Comparison of ENCODE assay signal across 8 mouse cellular contexts in the genomic region with DNA sequence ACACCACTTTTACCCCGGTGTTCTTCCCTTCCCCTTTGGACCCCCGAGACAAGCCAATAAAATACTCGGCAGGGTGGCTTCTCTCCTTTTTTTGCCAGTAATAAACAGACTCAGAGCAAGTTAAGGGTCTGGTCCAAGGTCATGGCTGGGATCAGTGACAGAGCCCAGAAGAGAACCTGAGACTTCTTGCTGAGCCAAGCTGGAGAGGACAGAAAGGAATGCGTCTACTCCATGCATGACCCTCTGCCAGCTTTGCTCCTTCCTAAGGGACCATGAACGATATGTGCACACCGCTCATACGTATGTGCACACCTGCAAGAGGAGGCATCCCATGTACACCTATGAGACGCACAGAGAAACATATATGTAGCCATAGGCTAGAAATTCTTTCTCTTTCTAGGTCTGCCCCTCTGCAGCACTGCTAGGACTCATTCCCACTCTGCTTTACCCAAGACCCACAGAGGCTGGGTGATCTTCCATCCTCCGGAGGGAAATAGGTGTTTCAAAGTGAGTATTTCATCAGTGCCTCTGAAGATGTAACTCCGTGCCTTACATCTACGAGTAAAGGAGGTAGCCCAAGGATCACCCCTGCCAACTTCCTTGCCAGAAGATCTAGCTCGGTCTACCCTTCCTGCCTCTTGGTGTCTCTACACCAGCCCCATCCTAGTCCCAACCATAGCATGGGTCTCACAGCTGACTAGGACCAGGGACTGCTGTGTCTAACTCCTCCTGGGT. TPM values are rescaled to one million over a fixed set of nuclear protein-coding genes. Genes with fewer than 3 reads are reported as not detected.
DNase-seq lines count a peak whose midpoint lies in the region; ATAC-seq and TF ChIP-seq lines count a peak whose summit lies in the region.

No protein-coding gene starts in this region.

- no peak for TF ChIP-seq CTCF in heart, adult 2 months (IDR thresholded peaks at IDR 0.05)
- no peak for TF ChIP-seq CTCF in ES-Bruce4 (IDR thresholded peaks at IDR 0.05; ENCODE audit: low read depth, low read length)

- ATAC-seq in forebrain, embryonic 14.5 days = no peak
- no peak for ATAC-seq in liver, embryonic 16.5 days (ENCODE audit: low read depth)

- TF ChIP-seq POLR2A in heart, adult 2 months (IDR thresholded peaks at IDR 0.05; ENCODE audit: insufficient read depth, low read depth, low read length) = no peak
- TF ChIP-seq POLR2A in ES-Bruce4 (IDR thresholded peaks at IDR 0.05; ENCODE audit: insufficient read depth, low read length) = no peak

- TF ChIP-seq EP300 in heart, adult 2 months (IDR thresholded peaks at IDR 0.05; ENCODE audit: insufficient read depth, low read depth, low read length) = no peak
- no peak for TF ChIP-seq EP300 in ES-Bruce4 (IDR thresholded peaks at IDR 0.05; ENCODE audit: insufficient read depth, low read depth, low read length)

- no peaks in the 10 kb centered on the region for H3K9me3 ChIP-seq in ES-Bruce4 (replicated peaks; ENCODE audit: control insufficient read depth, insufficient read depth, low read length, poor library complexity, severe bottlenecking)
- H3K9me3 ChIP-seq in forebrain, embryonic 14.5 days (replicated peaks; ENCODE audit: control insufficient read depth, low read length) = no peaks in the 10 kb centered on the region
- no peaks in the 10 kb centered on the region for H3K9me3 ChIP-seq in liver, embryonic 16.5 days (replicated peaks; ENCODE audit: control insufficient read depth, low read length)

- intact Hi-C loops in heart, adult 2 months (cut with DNase I) = no loop called here
- intact Hi-C loops in heart, postnatal 25 days (cut with DNase I) = no loop called here

- peak overlapping the region; percentile 64 for H3K4me2 ChIP-seq in forebrain, embryonic 14.5 days (ENCODE audit: low read length)
- H3K4me2 ChIP-seq in liver, embryonic 16.5 days (ENCODE audit: low read depth, low read length) = peak overlapping the region; percentile 77

- H3K4me1 ChIP-seq in heart, adult 2 months (ENCODE audit: control insufficient read depth, insufficient read depth, low read length) = peaks cover 3% of the 10 kb centered on the region
- no peaks in the 10 kb centered on the region for H3K4me1 ChIP-seq in ES-Bruce4 (ENCODE audit: control insufficient read depth, insufficient read depth, low read length)
- H3K4me1 ChIP-seq in forebrain, embryonic 14.5 days (ENCODE audit: control insufficient read depth, insufficient read depth, low read length) = peaks cover 13% of the 10 kb centered on the region
- peaks cover 11% of the 10 kb centered on the region for H3K4me1 ChIP-seq in liver, embryonic 16.5 days (ENCODE audit: control insufficient read depth, low read depth, low read length)

- no peak for DNase-seq in heart, adult 2 months
- DNase-seq in heart, postnatal 25 days (ENCODE audit: low spot score) = no peak
- no peak for DNase-seq in forebrain, embryonic 14.5 days (ENCODE audit: low spot score)
- DNase-seq in urinary bladder, adult 18-20 months (ENCODE audit: low spot score in 2 of 2) = no peak
- no peak for DNase-seq in adrenal gland, postnatal 25 days
- DNase-seq in layer of hippocampus, adult 11-12 months (ENCODE audit: low spot score) = no peak

- H3K79me2 ChIP-seq in heart, adult 2 months (replicated peaks; ENCODE audit: control insufficient read depth, insufficient read depth, low read length) = no peaks in the 10 kb centered on the region

- peak overlapping the region; percentile 61 for H3K27ac ChIP-seq in heart, adult 2 months
- H3K27ac ChIP-seq in ES-Bruce4 (ENCODE audit: insufficient read depth, low read length) = no peak overlapping the region
- no peak overlapping the region for H3K27ac ChIP-seq in forebrain, embryonic 14.5 days (ENCODE audit: low read depth, low read length)
- no peak overlapping the region for H3K27ac ChIP-seq in liver, embryonic 16.5 days (ENCODE audit: low read length)

- H3K36me3 ChIP-seq in heart, adult 2 months (ENCODE audit: control insufficient read depth, insufficient read depth, low read length) = no peaks in the 10 kb centered on the region
- no peaks in the 10 kb centered on the region for H3K36me3 ChIP-seq in ES-Bruce4 (ENCODE audit: control insufficient read depth, insufficient read depth, low read length, poor library complexity, severe bottlenecking)
- no peaks in the 10 kb centered on the region for H3K36me3 ChIP-seq in forebrain, embryonic 14.5 days (ENCODE audit: control insufficient read depth, insufficient read depth, low read length)
- H3K36me3 ChIP-seq in liver, embryonic 16.5 days (ENCODE audit: control insufficient read depth, insufficient read depth) = no peaks in the 10 kb centered on the region

- peak overlapping the region; percentile 62 for H3K4me3 ChIP-seq in heart, adult 2 months
- peak overlapping the region; percentile 71 for H3K4me3 ChIP-seq in ES-Bruce4 (ENCODE audit: low read depth, low read length)
- H3K4me3 ChIP-seq in forebrain, embryonic 14.5 days (ENCODE audit: low read depth, low read length) = peak overlapping the region; percentile 50
- peak overlapping the region; percentile 62 for H3K4me3 ChIP-seq in liver, embryonic 16.5 days (ENCODE audit: low read depth, low read length)

- H3K9ac ChIP-seq in heart, adult 2 months (ENCODE audit: low read depth, low read length) = peak overlapping the region; percentile 39
- peak overlapping the region; percentile 53 for H3K9ac ChIP-seq in ES-Bruce4 (ENCODE audit: low read depth, poor library complexity, severe bottlenecking)
- peak overlapping the region; percentile 62 for H3K9ac ChIP-seq in forebrain, embryonic 14.5 days (ENCODE audit: low read length)
- peak overlapping the region; percentile 56; the same call in 1 of the 2 replicates for H3K9ac ChIP-seq in liver, embryonic 16.5 days (ENCODE audit: low read depth, low read length)

- 52% methylated on average over 12 of the region's 12 CpGs for WGBS in heart, adult 2 months
- WGBS in forebrain, embryonic 14.5 days = 54% methylated on average over 12 of the region's 12 CpGs
- 42% methylated on average over 12 of the region's 12 CpGs for WGBS in liver, embryonic 16.5 days (ENCODE audit: insufficient replicate concordance)

- H3K27me3 ChIP-seq in heart, adult 2 months (ENCODE audit: control insufficient read depth, insufficient read depth, low read length) = no peaks in the 10 kb centered on the region
- H3K27me3 ChIP-seq in ES-Bruce4 (ENCODE audit: control insufficient read depth, insufficient read depth, low read length, poor library complexity, severe bottlenecking) = peaks cover 2% of the 10 kb centered on the region; the same call in 1 of the 2 replicates
- no peaks in the 10 kb centered on the region for H3K27me3 ChIP-seq in forebrain, embryonic 14.5 days (replicated peaks; ENCODE audit: control insufficient read depth, insufficient read depth, low read length)
- H3K27me3 ChIP-seq in liver, embryonic 16.5 days (ENCODE audit: control insufficient read depth, insufficient read depth, low read depth, low read length) = peaks cover 19% of the 10 kb centered on the region

RNA-seq across cellular contexts. Expression of a gene that starts 0.7 kb away (rescaled TPM):
- 1 to 10 TPM; 5.2 to 6.5 TPM for total RNA-seq in heart, adult 2 months (2021)
- 4.1 and 5.0 TPM in 2 replicates for polyA plus RNA-seq in heart, adult 2 months (2012; rRNA removed)
- total RNA-seq in heart, postnatal 25 days (2021) = 1 to 10 TPM; 4.8 to 5.9 TPM
- polyA plus RNA-seq in ES-Bruce4 (2011; ENCODE audit: insufficient read depth, insufficient read length, low read depth, missing spikeins) = 0.30 and 0.43 TPM in 2 replicates
- 2.0 and 2.3 TPM in 2 replicates for polyA plus RNA-seq in forebrain, embryonic 14.5 days (2014; fragmentation: Nextera tagmentation; extraction: Ambion mirVana)
- polyA plus RNA-seq in liver, embryonic 16.5 days (2015; fragmentation: Nextera tagmentation; extraction: Ambion mirVana) = 0.07 and 0.18 TPM in 2 replicates
- 1.4 and 1.5 TPM in 2 replicates for total RNA-seq in adrenal gland, postnatal 25 days (2021)

RNA-seq across cellular contexts. Expression of a gene that starts 2.9 kb away (rescaled TPM):
- 10 to 100 TPM; 21.2 to 21.4 TPM for total RNA-seq in heart, adult 2 months (2021)
- 30.3 and 37.0 TPM in 2 replicates for polyA plus RNA-seq in heart, adult 2 months (2012; rRNA removed)
- 10 to 100 TPM; 23.0 to 26.9 TPM for total RNA-seq in heart, postnatal 25 days (2021)
- polyA plus RNA-seq in ES-Bruce4 (2011; ENCODE audit: insufficient read depth, insufficient read length, low read depth, missing spikeins) = 8.1 and 11.0 TPM in 2 replicates
- 14.0 and 15.7 TPM in 2 replicates for polyA plus RNA-seq in forebrain, embryonic 14.5 days (2014; fragmentation: Nextera tagmentation; extraction: Ambion mirVana)
- polyA plus RNA-seq in liver, embryonic 16.5 days (2015; fragmentation: Nextera tagmentation; extraction: Ambion mirVana) = 2.9 TPM in 2 replicates
- 21.9 and 23.0 TPM in 2 replicates for total RNA-seq in adrenal gland, postnatal 25 days (2021)

RNA-seq across cellular contexts. Expression of a gene that starts 45.3 kb away (rescaled TPM):
- total RNA-seq in heart, adult 2 months (2021) = 100 to 1,000 TPM; 151 to 167 TPM
- polyA plus RNA-seq in heart, adult 2 months (2012; rRNA removed) = 89.8 and 118 TPM in 2 replicates
- 100 to 1,000 TPM; 122 to 198 TPM for total RNA-seq in heart, postnatal 25 days (2021)
- 12.6 and 13.7 TPM in 2 replicates for polyA plus RNA-seq in ES-Bruce4 (2011; ENCODE audit: insufficient read depth, insufficient read length, low read depth, missing spikeins)
- polyA plus RNA-seq in forebrain, embryonic 14.5 days (2014; fragmentation: Nextera tagmentation; extraction: Ambion mirVana) = 4.9 and 7.0 TPM in 2 replicates
- 10.0 and 10.7 TPM in 2 replicates for polyA plus RNA-seq in liver, embryonic 16.5 days (2015; fragmentation: Nextera tagmentation; extraction: Ambion mirVana)
- 8.1 and 14.9 TPM in 2 replicates for total RNA-seq in adrenal gland, postnatal 25 days (2021)

RNA-seq across cellular contexts. Expression of a gene that starts 51.4 kb away (rescaled TPM):
- total RNA-seq in heart, adult 2 months (2021) = 10 to 100 TPM; 29.0 to 36.0 TPM
- 26.1 and 40.8 TPM in 2 replicates for polyA plus RNA-seq in heart, adult 2 months (2012; rRNA removed)
- total RNA-seq in heart, postnatal 25 days (2021) = 10 to 100 TPM; 28.3 to 30.9 TPM
- 71.8 and 74.9 TPM in 2 replicates for polyA plus RNA-seq in ES-Bruce4 (2011; ENCODE audit: insufficient read depth, insufficient read length, low read depth, missing spikeins)
- 1.4 and 1.9 TPM in 2 replicates for polyA plus RNA-seq in forebrain, embryonic 14.5 days (2014; fragmentation: Nextera tagmentation; extraction: Ambion mirVana)
- 8.4 and 9.9 TPM in 2 replicates for polyA plus RNA-seq in liver, embryonic 16.5 days (2015; fragmentation: Nextera tagmentation; extraction: Ambion mirVana)
- total RNA-seq in adrenal gland, postnatal 25 days (2021) = 56.8 and 57.8 TPM in 2 replicates

RNA-seq across cellular contexts. Expression of a gene that starts 58.3 kb away (rescaled TPM):
- 10 to 100 TPM; 12.9 to 14.1 TPM for total RNA-seq in heart, adult 2 months (2021)
- 10.5 and 13.3 TPM in 2 replicates for polyA plus RNA-seq in heart, adult 2 months (2012; rRNA removed)
- total RNA-seq in heart, postnatal 25 days (2021) = 10 to 100 TPM; 12.3 to 13.4 TPM
- polyA plus RNA-seq in ES-Bruce4 (2011; ENCODE audit: insufficient read depth, insufficient read length, low read depth, missing spikeins) = 3.2 and 3.9 TPM in 2 replicates
- 4.2 and 4.3 TPM in 2 replicates for polyA plus RNA-seq in forebrain, embryonic 14.5 days (2014; fragmentation: Nextera tagmentation; extraction: Ambion mirVana)
- polyA plus RNA-seq in liver, embryonic 16.5 days (2015; fragmentation: Nextera tagmentation; extraction: Ambion mirVana) = not detected in 2 replicates
- 5.6 and 6.9 TPM in 2 replicates for total RNA-seq in adrenal gland, postnatal 25 days (2021)
